Mouse (Mus musculus): ENCODE results near the gene Eef1e1. TPM values are rescaled to one million over a fixed set of nuclear protein-coding genes. Genes with fewer than 3 reads are reported as not detected.
"Not testable (repeated sequence)": the region's sequence is repeated elsewhere in the genome, so short reads cannot be mapped to it uniquely, and the experiment has no call there.

Gene Eef1e1
- total RNA-seq, 4 experiments from 2014 or later, result 20.4 to 33.1 (median 31.2) TPM

- no peak for DNase-seq (ENCODE audit: low spot score in 2 of 2)
These were observed 33.2 kb downstream of the Eef1e1 start for GRCm38 (mm10) chr13:38625492-38626228.

- no peak for DNase-seq (ENCODE audit: low spot score in 2 of 2)
These were observed 34.5 kb downstream of the Eef1e1 start for GRCm38 (mm10) chr13:38624292-38624902.

- no peak for DNase-seq (ENCODE audit: low spot score in 2 of 2)
These were observed 35.6 kb downstream of the Eef1e1 start for GRCm38 (mm10) chr13:38623296-38623695.

- DNase-seq (ENCODE audit: low spot score in 2 of 2), result not testable (repeated sequence)
These were observed 40.7 kb downstream of the Eef1e1 start for GRCm38 (mm10) chr13:38618001-38618630.

GRCm38 (mm10) chr13:38616887-38617286 is 42.0 kb downstream of the Eef1e1 start:
- DNase-seq (ENCODE audit: low spot score in 2 of 2), result no peak

DNA sequence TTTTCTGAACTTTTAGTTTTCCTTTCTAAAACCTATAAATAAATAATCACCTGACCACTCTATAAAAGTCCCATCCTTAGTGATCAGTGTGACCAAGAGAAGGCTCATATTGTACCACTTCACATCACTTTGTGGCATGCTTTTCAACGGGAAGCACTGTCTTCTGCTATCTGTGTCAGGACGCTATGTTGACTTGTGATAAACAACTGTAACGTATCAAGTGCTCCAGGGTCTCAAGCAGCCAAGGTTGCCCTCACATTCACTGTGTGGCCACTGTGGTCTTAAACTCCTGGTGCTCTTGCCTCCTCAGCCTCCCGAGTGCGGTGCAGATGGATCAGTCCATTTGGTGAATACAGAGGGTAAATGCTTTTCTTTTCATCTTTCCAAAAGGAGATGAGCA is 43.2 kb downstream of the Eef1e1 start:
- no peak for DNase-seq (ENCODE audit: low spot score in 2 of 2)

DNA sequence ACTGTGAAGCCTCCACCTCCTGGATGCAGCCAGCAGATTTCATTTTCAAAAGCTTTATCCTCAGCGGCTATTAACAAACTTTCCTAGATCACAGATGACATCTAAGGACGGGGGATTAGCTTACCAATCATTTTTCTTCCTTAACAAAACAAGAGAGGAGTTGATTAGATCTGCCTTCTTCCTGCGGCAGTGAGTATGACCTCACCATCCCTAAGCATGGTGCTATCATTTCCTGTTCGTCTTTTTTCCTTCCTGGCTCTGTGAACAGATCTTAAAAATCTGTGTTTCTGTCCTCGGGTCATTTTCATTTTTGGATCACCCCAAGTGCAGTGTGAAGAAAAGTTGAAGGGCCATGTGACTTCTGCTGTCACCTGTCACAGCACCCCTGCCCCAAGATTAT is 44.6 kb downstream of the Eef1e1 start:
- no peak for DNase-seq (ENCODE audit: low spot score in 2 of 2)

DNA sequence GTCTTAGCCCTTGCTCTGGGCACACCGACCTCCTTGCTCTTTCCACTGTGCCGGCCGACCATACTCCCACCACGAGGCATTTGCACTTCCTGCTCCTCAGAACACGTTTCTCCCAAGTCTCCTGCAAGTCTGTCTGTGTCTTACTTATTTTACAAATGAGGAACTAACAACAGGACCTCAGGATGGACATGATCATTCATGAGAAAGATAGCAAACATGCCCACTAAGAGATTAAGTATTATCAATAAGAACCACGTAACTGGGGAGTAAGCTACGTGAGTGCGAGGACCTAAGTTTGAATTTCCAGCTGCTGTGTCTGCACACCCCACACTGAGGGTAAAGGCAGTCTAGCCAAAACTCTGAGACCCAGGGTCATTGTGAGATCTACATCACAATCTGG is 45.3 kb downstream of the Eef1e1 start:
- no peak for DNase-seq (ENCODE audit: low spot score in 2 of 2)

DNA sequence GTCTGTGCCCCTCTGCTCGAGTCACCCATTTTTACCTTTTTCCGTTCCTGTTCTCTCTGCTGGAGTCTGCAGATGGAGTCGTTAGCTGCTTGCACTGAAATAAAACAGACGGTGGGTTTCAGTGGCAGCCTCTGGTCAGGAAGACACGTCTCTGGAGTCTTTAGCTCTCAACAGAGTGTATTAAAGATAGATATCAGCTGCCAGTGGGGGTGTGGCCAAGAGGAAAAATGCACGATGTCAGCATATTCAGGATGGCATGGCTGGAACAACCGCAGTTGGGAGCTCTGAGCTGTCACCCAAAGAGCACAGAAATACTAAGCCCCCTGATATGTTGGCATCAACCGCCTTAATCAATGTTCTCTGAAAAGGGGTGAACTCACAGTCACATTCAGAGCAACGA is 46.2 kb downstream of the Eef1e1 start:
- DNase-seq (ENCODE audit: low spot score in 2 of 2), result no peak

GRCm38 (mm10) chr13:38612179-38612578 is 46.7 kb downstream of the Eef1e1 start:
- DNase-seq (ENCODE audit: low spot score in 2 of 2), result no peak

DNA sequence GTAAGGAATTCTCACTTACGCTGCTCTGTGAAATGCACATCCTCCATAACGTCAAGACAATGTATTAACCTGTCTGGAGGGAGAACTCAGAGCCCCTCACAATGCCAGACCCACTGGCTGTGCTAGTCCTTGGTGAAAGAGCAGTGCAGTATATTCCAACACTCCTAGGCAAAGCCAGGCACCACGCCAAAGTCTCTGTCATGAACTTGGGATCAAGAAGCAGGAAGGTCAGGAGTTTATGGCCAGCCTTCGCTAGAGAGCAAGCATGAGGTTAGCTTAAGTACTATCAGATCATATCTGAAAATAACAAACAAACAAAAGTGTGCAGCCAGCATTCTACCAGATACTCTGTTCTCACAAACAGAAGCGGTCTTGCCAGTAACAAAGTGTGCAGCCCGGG is 48.5 kb downstream of the Eef1e1 start:
- DNase-seq (ENCODE audit: low spot score in 2 of 2), result no peak

- no peak for DNase-seq (ENCODE audit: low spot score in 2 of 2)
These were observed 51.7 kb downstream of the Eef1e1 start for GRCm38 (mm10) chr13:38607130-38607529.

DNA sequence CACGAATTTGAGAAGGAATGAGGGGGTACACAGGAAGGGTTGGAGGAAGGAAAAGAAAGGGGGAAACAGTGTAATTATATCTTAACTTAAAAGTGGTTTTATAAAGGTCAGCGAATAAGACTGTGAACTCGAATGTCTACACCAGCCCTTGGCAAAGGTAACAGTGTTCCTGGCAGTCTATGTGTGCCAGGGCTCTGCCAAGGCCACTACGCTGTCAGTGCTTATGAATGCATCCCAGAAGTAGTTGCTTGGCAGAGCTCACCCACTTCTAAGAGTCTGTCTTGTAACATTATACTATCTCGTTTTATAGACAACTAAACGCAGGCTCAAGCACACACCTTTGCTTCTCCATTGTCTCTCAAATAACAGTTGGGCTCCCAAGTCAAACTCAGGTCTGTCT is 53.5 kb downstream of the Eef1e1 start:
- DNase-seq (ENCODE audit: low spot score in 2 of 2), result no peak

GRCm38 (mm10) chr13:38602966-38603365 is 55.9 kb downstream of the Eef1e1 start:
- DNase-seq (ENCODE audit: low spot score in 2 of 2), result peak in 1 of 2 experiments; percentile 63

DNA sequence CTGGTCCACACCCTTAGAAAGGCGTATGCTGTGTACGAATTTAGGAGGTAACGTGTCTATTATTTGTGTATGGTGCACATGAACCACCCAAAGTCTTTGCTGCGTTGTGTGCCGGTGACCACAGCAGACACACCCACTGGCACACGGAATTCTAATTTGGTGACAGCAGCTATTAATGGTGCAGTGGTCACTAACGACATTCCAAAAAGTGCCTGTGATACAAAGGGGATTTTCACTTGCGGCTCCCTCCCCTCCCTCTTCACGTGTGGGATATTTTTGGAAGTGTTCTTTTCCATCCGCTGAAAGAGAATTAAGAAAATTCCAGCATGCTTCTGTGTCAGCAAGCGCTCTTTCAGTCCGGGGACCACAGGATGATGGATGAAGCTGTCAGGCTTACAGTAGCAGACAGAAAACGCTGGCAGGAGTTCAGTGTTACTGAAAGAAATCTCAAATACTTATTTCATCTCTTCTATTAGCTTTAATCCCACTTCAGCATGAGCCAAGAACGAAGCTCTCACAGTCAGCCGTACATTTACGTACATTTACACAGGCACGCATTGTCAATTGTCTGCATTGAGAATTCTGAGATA is 56.5 kb downstream of the Eef1e1 start:
- DNase-seq (ENCODE audit: low spot score in 2 of 2), result no peak

- DNase-seq (ENCODE audit: low spot score in 2 of 2), result no peak
These were observed 58.0 kb downstream of the Eef1e1 start for GRCm38 (mm10) chr13:38600811-38601210.

DNA sequence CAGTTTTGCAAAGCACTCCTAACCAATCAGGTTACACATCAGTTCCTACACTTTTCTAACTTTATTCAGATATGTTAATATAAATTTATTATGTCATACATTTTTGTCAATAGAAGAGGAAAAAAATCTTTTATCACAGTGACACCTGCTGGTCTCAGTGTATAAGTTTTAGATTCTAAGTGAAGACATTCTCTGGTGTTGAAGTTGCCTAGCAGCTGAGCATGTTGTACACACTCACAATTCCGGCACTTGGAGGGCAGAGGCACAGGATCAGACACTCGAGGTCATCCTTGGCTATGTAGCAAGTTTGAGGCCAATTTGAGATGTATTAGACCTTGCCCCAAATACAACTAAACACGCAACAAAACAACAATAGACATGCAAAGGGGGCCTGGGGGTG is 61.8 kb downstream of the Eef1e1 start:
- DNase-seq (ENCODE audit: low spot score in 2 of 2), result no peak

DNA sequence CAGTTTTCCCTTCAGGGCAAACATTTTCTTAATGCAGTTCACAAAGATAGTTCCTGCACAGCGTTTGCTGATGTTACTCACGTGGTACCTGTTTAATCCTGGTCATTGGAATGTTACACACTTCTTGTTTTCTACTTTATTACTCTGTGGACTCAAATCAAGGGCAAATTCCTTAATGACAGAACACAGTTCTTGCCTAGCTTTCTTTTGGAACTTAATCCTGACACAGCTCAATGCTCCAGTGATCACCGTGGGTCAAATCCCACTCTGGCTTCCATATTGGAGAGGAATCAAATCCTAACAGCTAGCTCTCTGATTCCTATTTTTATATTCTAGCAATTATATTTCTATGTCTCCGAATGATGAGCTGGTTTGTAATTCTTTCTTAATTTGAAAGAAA is 62.4 kb downstream of the Eef1e1 start:
- DNase-seq (ENCODE audit: low spot score in 2 of 2), result no peak

Measured in left cerebral cortex, adult 8-10 months (tissue).